In the genomic region with DNA sequence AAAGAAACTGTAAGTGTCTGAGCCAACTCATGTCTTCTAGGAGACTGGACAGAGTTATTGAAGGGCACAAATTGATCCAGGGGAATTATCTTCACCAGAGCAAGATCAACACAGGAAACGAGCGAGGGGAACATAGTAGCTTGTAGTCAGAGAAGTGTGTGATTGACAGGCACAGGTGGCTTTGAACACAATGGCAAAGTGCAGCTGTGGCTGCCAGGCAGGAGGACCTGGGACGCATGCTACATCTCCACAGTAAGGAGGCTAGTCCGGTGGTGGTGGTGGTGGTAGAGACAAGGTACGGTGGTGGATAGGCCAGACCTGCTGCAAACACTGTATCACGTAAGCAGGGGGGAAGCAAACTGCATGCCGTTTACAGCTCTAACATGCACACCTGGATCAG, we compare ENCODE assay signal across 20 mouse cellular contexts.
DNase-seq lines count a peak whose midpoint lies in the region.
"Had no signal": no experiment of that assay in that cellular context is flagged by ENCODE, and none has a peak within 500 bp of the region (broad histone marks: within the 10 kb centered on the region; RNA-seq: fewer than 3 reads in every experiment).

No protein-coding gene starts in this region.

- peak; percentile 25 for DNase-seq in embryo, embryonic 10 days (ENCODE audit: low spot score)
- DNase-seq in embryo, embryonic 10.5 days (ENCODE audit: low spot score): no peak
- peak; percentile 12 for DNase-seq in gastrocnemius, postnatal 14 days
- no peak for DNase-seq in gastrocnemius, adult 18-20 months (ENCODE audit: low spot score)
- DNase-seq in forelimb bud, embryonic 11.5 days (ENCODE audit: low read depth, low spot score): peak; percentile 44
- peak; percentile 56 for DNase-seq in mesoderm, embryonic 11.5 days (ENCODE audit: low read depth, low spot score)
- DNase-seq in layer of hippocampus, postnatal 36 days: no peak
- no peak for DNase-seq in lung, postnatal 14 days
- DNase-seq: adrenal gland, adult 8-10 months; cerebellum, adult 2 months; cerebellum, postnatal 14 days; gastrocnemius, postnatal 36 days; heart, adult 18-20 months; kidney, adult 11 months; kidney, postnatal 14 days; layer of hippocampus, adult 9-11 months; liver, embryonic 13.5 days; lung, adult 18-20 months; right cerebral cortex, postnatal 14 days; thymus, postnatal 14 days had no signal

- intact Hi-C loops in gastrocnemius, postnatal 14 days (cut with DNase I; ENCODE audit: low total_unique reads): no loop called here

Comparison
In these comparisons a context has a peak if more than half of its experiments do, and no peak if none do; other contexts are left out.
1. DNase-seq: peak in embryo, embryonic 10 days (single experiment), gastrocnemius, postnatal 14 days (single experiment), forelimb bud, embryonic 11.5 days (single experiment) and mesoderm, embryonic 11.5 days (single experiment); none in embryo, embryonic 10.5 days (single experiment), gastrocnemius, adult 18-20 months (single experiment), layer of hippocampus, postnatal 36 days (0 of 2) and lung, postnatal 14 days (single experiment).